Mouse (Mus musculus) stomach, embryonic 14.5 days (tissue): ENCODE results near the gene Slc26a5. TPM values are rescaled to one million over a fixed set of nuclear protein-coding genes. Genes with fewer than 3 reads are reported as not detected.

Experiments
- ATAC-seq: fragments of 200-750 bp; cut with Nextera tagmentation; 2 replicates; pipeline ENCODE4 v1.8.0; 2017; ENCODE audit warnings: low read depth, moderate TSS enrichment; ENCODE audit not compliant: insufficient number of reproducible peaks, insufficient read depth, low FRiP score
- H3K27ac ChIP-seq: fragments of 300-500 bp; sonication (generic); 2 replicates; pipeline ENCODE4 v1.5.1; 2014; ENCODE audit warnings: mild to moderate bottlenecking, low read length, moderate library complexity, mixed read lengths
- H3K27me3 ChIP-seq: fragments of 300-500 bp; sonication (generic); 2 replicates; pipeline ENCODE4 v1.6.1; 2014; ENCODE audit warnings: low read length, control low read depth, mixed read lengths; ENCODE audit not compliant: control insufficient read depth, insufficient read depth
- H3K36me3 ChIP-seq: fragments of 300-500 bp; sonication (generic); 2 replicates; pipeline ENCODE4 v1.6.1; 2014; ENCODE audit warnings: mild to moderate bottlenecking, control low read depth, low read length, moderate library complexity, mixed read lengths; ENCODE audit not compliant: control insufficient read depth, insufficient read depth
- H3K4me1 ChIP-seq: fragments of 300-500 bp; sonication (generic); 2 replicates; pipeline ENCODE4 v1.6.1; 2014; ENCODE audit warnings: low read length, control low read depth, mixed read lengths; ENCODE audit not compliant: control insufficient read depth, insufficient read depth
- H3K4me2 ChIP-seq: fragments of 300-500 bp; sonication (generic); replicated peaks from 2 replicates; pipeline ENCODE4 v1.6.1; 2014; ENCODE audit warnings: low read depth, low read length, control low read depth
- H3K4me3 ChIP-seq: fragments of 300-500 bp; sonication (generic); 2 replicates; pipeline ENCODE4 v1.5.1; 2014; ENCODE audit warnings: low read depth, low read length, control low read depth
- H3K9ac ChIP-seq: fragments of 300-500 bp; sonication (generic); replicated peaks from 2 replicates; pipeline ENCODE4 v1.6.1; 2014; ENCODE audit warnings: low read depth, mild to moderate bottlenecking, control low read depth, low read length, moderate library complexity, mixed read lengths
- H3K9me3 ChIP-seq: fragments of 300-500 bp; sonication (generic); 2 replicates; pipeline ENCODE4 v1.6.1; 2016; ENCODE audit warnings: low read depth, low read length, control low read depth; ENCODE audit not compliant: control insufficient read depth
- WGBS: fragments of 180-500 bp; shearing (Covaris S2); extraction: QIAGEN DNeasy Blood & Tissue Kit; methylation state at CpG from one replicate; pipeline ENCODE4 v1.1.7; 2014; 5-methylcytosine and 5-hydroxymethylcytosine counted together
- polyA plus RNA-seq: library from polyadenylated mRNA; unstranded; fragments of >200 nt; fragmentation: Nextera tagmentation; extraction: Ambion mirVana; gene quantifications from 2 replicates; pipeline ENCODE4 v1.2.1, GENCODE M21; 2014

Slc26a5 gene
- polyA plus RNA-seq, 1 experiment from 2014 or later = not detected

DNA sequence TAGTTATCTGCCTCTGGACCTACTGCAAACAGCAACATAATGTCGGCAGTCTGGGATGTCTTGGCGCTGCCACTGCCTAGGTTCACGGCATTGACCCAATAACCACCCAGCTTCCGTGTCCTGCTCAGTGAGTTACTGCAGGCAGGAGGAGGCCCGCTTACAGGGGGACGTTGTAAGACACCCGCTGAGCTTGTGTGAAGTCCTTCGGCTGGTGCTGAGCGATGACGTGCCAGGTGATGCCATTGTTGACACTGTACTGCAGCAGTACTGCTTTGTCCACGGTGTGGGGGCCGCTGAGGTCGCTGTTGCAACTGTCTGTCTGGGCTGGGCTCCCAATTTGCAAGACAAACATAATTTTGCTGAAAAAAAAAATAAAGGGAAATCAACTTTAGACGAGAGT, 31.2 kb upstream of the Slc26a5 start:
- Histone ChIP-seq H3K4me2 (no peak overlapping the region), H3K4me1 (no peaks in the 10 kb centered on the region), H3K4me3 (no peak overlapping the region), H3K9ac (no peak overlapping the region), H3K27ac (no peak overlapping the region), H3K36me3 (no peaks in the 10 kb centered on the region), H3K27me3 (no peaks in the 10 kb centered on the region), H3K9me3 (no peaks in the 10 kb centered on the region)
- WGBS = 65% methylated on average over 14 of the region's 14 CpGs
- ATAC-seq = no peak

DNA sequence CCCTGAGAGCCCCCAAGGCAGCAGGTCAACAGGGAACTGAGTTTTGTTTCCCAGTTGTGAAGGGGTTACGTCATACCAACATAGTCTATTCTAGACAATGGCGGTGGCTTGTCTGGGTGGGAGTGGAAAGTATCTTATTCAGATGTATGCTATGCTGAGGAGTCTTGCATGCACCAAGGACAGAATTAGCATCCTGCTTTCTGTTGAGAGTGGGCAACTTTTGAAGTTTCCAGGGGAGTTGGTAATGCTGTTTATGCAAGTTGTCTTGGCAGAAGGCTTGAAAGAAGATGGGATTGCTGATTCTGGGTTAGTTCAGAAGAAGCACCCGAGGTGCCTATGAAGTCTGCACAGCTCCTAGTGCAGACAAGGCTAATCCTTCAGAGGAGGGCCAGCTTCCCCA, 28.8 kb upstream of the Slc26a5 start:
- H3K4me3 ChIP-seq = no peak overlapping the region
- 82% methylated on average over 3 of the region's 3 CpGs for WGBS
- H3K4me2 ChIP-seq = no peak overlapping the region
- H3K9ac ChIP-seq = no peak overlapping the region
- H3K4me1 ChIP-seq = no peaks in the 10 kb centered on the region
- H3K27me3 ChIP-seq = no peaks in the 10 kb centered on the region
- ATAC-seq = no peak
- H3K9me3 ChIP-seq = no peaks in the 10 kb centered on the region
- H3K27ac ChIP-seq = no peak overlapping the region
- H3K36me3 ChIP-seq = no peaks in the 10 kb centered on the region

DNA sequence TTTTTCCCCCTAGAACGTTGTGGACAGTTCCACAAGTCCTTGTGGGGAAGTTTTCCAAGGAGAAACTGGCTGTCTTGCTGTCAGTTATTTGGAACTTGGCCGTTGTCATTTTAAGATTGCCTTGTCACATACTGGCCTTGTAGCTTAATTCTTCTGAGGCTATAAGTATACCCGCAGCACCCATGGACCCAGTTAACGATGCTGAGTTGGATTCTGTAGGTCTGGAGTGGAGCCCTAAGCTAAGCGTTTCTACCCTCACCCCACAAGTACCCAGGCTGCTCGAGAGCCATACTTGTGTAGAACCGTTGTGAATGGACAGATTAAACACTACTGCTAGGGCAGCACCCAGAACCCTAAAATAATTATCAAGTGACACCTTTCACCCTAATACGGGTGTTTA, 1.3 kb upstream of the Slc26a5 start:
- no peak overlapping the region for H3K4me3 ChIP-seq
- ATAC-seq = no peak
- H3K36me3 ChIP-seq = no peaks in the 10 kb centered on the region
- 60% methylated on average over 8 of the region's 8 CpGs for WGBS
- H3K9me3 ChIP-seq = no peaks in the 10 kb centered on the region
- no peak overlapping the region for H3K9ac ChIP-seq
- H3K27ac ChIP-seq = no peak overlapping the region
- peaks cover 3% of the 10 kb centered on the region; the same call in 1 of the 2 replicates for H3K4me1 ChIP-seq
- no peak overlapping the region for H3K4me2 ChIP-seq
- H3K27me3 ChIP-seq = no peaks in the 10 kb centered on the region

DNA sequence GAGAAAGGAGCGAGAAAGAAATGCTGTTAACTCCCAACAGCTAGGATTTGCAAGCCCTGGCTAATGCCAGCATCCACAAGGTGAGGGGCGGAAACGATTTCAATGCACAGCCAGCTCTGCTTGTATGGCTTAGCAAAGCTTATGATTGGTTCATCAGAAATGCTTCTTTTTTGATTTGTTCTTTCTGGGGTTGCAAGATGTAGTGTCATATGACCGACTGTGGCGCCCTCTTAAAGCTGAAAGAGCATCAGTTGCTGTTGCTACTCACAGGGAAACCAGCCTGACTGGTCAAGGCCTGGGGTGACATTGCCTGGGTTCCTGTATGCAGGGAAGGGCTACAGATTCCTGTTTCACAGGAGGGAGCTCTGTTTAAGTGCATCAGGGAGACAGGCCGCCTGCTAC, 908 bp upstream of the Slc26a5 start:
- Histone ChIP-seq H3K36me3 (no peaks in the 10 kb centered on the region), H3K4me3 (no peak overlapping the region), H3K9me3 (no peaks in the 10 kb centered on the region), H3K4me1 (peaks cover 3% of the 10 kb centered on the region; the same call in 1 of the 2 replicates), H3K27ac (no peak overlapping the region), H3K4me2 (peak overlapping the region; percentile 39), H3K9ac (no peak overlapping the region), H3K27me3 (no peaks in the 10 kb centered on the region)
- WGBS = 12% methylated on average over 6 of the region's 6 CpGs
- no peak for ATAC-seq

DNA sequence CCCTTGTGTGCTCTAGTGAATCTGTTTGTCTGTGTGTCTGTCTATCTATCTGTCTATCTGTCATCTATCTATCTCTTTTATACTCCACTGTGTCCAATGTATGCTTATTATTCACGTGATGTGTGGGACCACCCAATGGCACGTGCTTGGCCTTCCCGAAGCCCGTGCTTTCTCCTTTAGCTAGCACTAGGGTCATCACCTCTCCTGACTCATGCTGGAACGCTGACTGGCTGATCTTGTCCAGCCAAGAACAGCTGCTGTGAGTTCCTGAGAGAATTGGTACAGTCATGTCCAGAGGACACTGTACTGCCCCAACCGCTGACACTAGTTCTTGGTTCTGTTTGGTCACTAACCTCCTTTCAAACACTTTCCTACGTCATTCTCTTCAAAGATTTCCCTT, 6.8 kb downstream of the Slc26a5 start:
- no peak overlapping the region for H3K4me3 ChIP-seq
- 77% methylated on average over 7 of the region's 7 CpGs for WGBS
- no peaks in the 10 kb centered on the region for H3K9me3 ChIP-seq
- no peak for ATAC-seq
- H3K27ac ChIP-seq = no peak overlapping the region
- H3K4me2 ChIP-seq = no peak overlapping the region
- H3K36me3 ChIP-seq = no peaks in the 10 kb centered on the region
- no peaks in the 10 kb centered on the region for H3K4me1 ChIP-seq
- no peaks in the 10 kb centered on the region for H3K27me3 ChIP-seq
- H3K9ac ChIP-seq = no peak overlapping the region

DNA sequence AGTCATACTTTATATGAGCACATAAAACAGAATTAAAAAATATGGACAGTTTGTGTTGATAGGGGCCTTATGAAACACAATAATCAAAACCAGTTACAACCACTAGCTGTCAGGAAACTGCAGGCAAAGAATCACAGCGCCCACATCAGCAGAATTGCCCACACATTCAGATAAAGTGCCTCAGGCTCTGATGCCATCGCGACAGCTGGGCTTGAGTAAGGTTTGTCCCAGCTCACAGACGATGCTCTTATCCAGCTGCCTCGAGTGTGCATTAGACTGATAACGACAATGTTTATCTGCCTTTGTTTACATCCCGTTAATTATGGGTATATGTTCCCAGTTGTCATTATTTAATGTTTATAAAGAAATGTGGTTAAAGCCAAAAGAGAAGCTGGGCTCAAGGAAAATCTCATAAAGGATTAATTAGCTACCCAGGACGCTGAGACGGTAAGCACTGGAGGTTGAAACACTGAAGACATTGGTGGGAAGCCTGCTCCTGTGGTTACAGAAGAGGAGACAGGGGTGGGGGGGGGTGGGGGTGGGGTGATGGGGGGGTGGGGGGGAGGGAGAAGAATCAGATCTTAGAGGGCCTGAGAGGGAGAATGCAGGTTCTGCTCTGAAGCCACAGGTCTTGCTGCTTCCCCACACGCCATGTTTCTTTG, 13.6 kb downstream of the Slc26a5 start:
- no peaks in the 10 kb centered on the region for H3K4me1 ChIP-seq
- 35% methylated on average over 10 of the region's 10 CpGs for WGBS
- no peaks in the 10 kb centered on the region for H3K9me3 ChIP-seq
- no peak overlapping the region for H3K27ac ChIP-seq
- no peaks in the 10 kb centered on the region for H3K36me3 ChIP-seq
- H3K4me2 ChIP-seq = no peak overlapping the region
- H3K9ac ChIP-seq = no peak overlapping the region
- no peaks in the 10 kb centered on the region for H3K27me3 ChIP-seq
- no peak for ATAC-seq
- H3K4me3 ChIP-seq = no peak overlapping the region

DNA sequence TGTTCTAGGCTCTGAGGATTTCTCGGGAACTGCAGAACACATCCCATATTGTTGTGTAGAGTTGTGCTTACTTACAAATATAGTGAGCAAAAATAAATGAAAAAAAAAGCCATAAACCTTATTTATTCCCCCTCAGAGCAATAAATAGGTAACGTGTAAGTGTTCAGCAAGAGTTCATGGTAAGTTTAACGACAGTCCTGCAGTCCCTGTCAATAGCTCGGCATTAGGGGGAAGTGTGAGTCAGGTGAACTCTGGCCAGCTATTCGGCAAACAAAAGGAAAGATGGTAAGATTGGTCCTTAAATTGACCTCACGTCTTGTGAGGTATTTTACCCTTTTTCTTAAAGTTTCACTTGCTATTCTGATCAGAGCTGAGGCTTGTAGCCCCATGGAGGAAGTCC, 18.0 kb downstream of the Slc26a5 start:
- no peak for ATAC-seq

DNA sequence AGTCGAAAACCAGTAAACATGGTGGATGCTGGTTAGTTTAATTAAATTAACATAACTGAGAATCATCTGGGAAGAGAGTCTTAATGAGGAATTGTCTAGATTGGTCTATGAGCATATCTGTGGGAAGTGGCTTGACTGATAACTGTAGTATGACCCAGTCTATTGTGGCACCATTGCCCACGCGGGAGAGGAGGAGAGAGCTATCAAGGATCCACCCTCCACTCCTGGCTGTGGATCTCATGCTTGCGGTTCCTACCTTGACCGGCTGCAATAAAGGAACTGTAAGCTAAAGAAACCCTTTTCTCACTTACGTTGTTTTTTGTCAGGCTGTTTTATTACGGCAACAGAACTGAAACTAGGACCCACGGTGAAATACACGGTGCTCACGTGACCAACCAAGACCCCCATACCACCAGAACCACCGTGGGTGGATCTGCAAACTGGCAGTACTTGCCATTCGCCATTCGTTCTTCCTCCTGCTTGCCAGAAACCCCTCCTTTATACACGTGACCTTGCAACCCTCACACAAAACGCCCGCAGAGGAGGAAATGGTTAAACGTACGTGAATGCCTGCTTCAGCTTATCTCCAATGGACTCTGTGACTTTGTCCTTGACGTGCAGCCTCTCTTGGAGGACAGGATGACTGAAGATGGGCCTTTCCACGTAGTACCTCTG, 18.7 kb downstream of the Slc26a5 start:
- H3K4me3 ChIP-seq = no peak overlapping the region
- no peaks in the 10 kb centered on the region for H3K27me3 ChIP-seq
- no peak for ATAC-seq
- H3K27ac ChIP-seq = no peak overlapping the region
- no peak overlapping the region for H3K4me2 ChIP-seq
- no peaks in the 10 kb centered on the region for H3K9me3 ChIP-seq
- no peaks in the 10 kb centered on the region for H3K4me1 ChIP-seq
- 72% methylated on average over 20 of the region's 20 CpGs for WGBS
- H3K36me3 ChIP-seq = no peaks in the 10 kb centered on the region
- no peak overlapping the region for H3K9ac ChIP-seq

More for the DNA sequence above, 18.0 kb downstream of the Slc26a5 start:
- Histone ChIP-seq H3K9ac (no peak overlapping the region), H3K27me3 (no peaks in the 10 kb centered on the region), H3K4me3 (no peak overlapping the region), H3K9me3 (no peaks in the 10 kb centered on the region), H3K27ac (no peak overlapping the region), H3K4me2 (no peak overlapping the region), H3K36me3 (no peaks in the 10 kb centered on the region), H3K4me1 (no peaks in the 10 kb centered on the region)
- 72% methylated on average over 6 of the region's 6 CpGs for WGBS

DNA sequence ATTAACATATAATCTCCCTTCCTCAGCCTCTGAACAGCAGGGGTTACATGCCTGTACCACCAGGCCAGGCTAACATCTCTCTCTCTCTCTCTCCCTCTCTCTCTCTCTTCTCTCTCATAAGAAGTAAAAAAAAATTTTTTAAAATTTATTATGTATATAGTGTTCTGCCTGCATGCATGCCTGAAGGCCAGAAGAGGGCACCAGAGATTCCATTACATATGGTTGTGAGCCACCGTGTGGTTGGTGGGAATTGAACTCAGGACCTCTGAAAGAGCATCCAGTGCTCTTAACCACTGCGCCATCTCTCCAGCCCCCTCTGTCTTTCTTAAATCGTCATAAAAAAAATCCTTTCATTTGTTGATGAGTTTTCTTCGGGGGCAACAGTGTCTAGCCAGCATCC, 20.7 kb downstream of the Slc26a5 start:
- Histone ChIP-seq H3K9ac (no peak overlapping the region), H3K4me1 (no peaks in the 10 kb centered on the region), H3K36me3 (no peaks in the 10 kb centered on the region), H3K27ac (no peak overlapping the region), H3K27me3 (no peaks in the 10 kb centered on the region), H3K4me3 (no peak overlapping the region), H3K9me3 (no peaks in the 10 kb centered on the region), H3K4me2 (no peak overlapping the region)
- ATAC-seq = no peak
- WGBS = 67% methylated on average over 4 of the region's 4 CpGs
